Mouse (Mus musculus): Measurements from ENCODE around the gene A130010J15Rik. TPM values are rescaled to one million over a fixed set of nuclear protein-coding genes. Genes with fewer than 3 reads are reported as not detected.

The A130010J15Rik gene
- polyA plus RNA-seq, 1 experiment from 2014 or later: 16.2 TPM

GRCm38 (mm10) chr1:193131311-193131948 is 36.4 kb upstream of the A130010J15Rik start:
- H3K9ac ChIP-seq (ENCODE audit: low read depth, low read length): no peak overlapping the region
- DNase-seq (ENCODE audit: low spot score): no peak
- H3K36me3 ChIP-seq (ENCODE audit: control insufficient read depth, insufficient read depth, low read length): no peaks in the 10 kb centered on the region
- no peaks in the 10 kb centered on the region for H3K27me3 ChIP-seq (ENCODE audit: control insufficient read depth, insufficient read depth, low read length)
- H3K4me1 ChIP-seq (replicated peaks; ENCODE audit: control insufficient read depth, insufficient read depth, low read length): no peaks in the 10 kb centered on the region; the same call in 1 of the 2 replicates
- no peak overlapping the region for H3K4me2 ChIP-seq (replicated peaks; ENCODE audit: low read depth, low read length)
- no peaks in the 10 kb centered on the region for H3K9me3 ChIP-seq (ENCODE audit: control insufficient read depth, low read length)
- H3K27ac ChIP-seq (ENCODE audit: low read depth, low read length): no peak overlapping the region
- no peak overlapping the region for H3K4me3 ChIP-seq (ENCODE audit: low read depth, low read length)
- WGBS: 83% methylated on average over 6 of the region's 6 CpGs
- no peak for ATAC-seq (ENCODE audit: low FRiP score)

- no peak for ATAC-seq (ENCODE audit: low FRiP score)
- H3K27ac ChIP-seq (ENCODE audit: low read depth, low read length): no peak overlapping the region
- H3K9me3 ChIP-seq (ENCODE audit: control insufficient read depth, low read length): no peaks in the 10 kb centered on the region
- no peak for DNase-seq (ENCODE audit: low spot score)
- H3K36me3 ChIP-seq (ENCODE audit: control insufficient read depth, insufficient read depth, low read length): no peaks in the 10 kb centered on the region
- no peak overlapping the region for H3K4me2 ChIP-seq (replicated peaks; ENCODE audit: low read depth, low read length)
- no peak overlapping the region for H3K9ac ChIP-seq (ENCODE audit: low read depth, low read length)
- H3K27me3 ChIP-seq (ENCODE audit: control insufficient read depth, insufficient read depth, low read length): no peaks in the 10 kb centered on the region
- no peak overlapping the region for H3K4me3 ChIP-seq (ENCODE audit: low read depth, low read length)
- H3K4me1 ChIP-seq (replicated peaks; ENCODE audit: control insufficient read depth, insufficient read depth, low read length): no peaks in the 10 kb centered on the region; the same call in 1 of the 2 replicates
Measured at GRCm38 (mm10) chr1:193132385-193132784, 35.5 kb upstream of the A130010J15Rik start.

- H3K36me3 ChIP-seq (ENCODE audit: control insufficient read depth, insufficient read depth, low read length): no peaks in the 10 kb centered on the region
- no peak for ATAC-seq (ENCODE audit: low FRiP score)
- H3K27me3 ChIP-seq (ENCODE audit: control insufficient read depth, insufficient read depth, low read length): no peaks in the 10 kb centered on the region
- H3K27ac ChIP-seq (ENCODE audit: low read depth, low read length): no peak overlapping the region
- H3K4me1 ChIP-seq (replicated peaks; ENCODE audit: control insufficient read depth, insufficient read depth, low read length): no peaks in the 10 kb centered on the region; the same call in 1 of the 2 replicates
- no peak overlapping the region for H3K4me3 ChIP-seq (ENCODE audit: low read depth, low read length)
- H3K4me2 ChIP-seq (replicated peaks; ENCODE audit: low read depth, low read length): no peak overlapping the region
- WGBS: 85% methylated on average over 1 of the region's 1 CpGs
- H3K9ac ChIP-seq (ENCODE audit: low read depth, low read length): no peak overlapping the region
- H3K9me3 ChIP-seq (ENCODE audit: control insufficient read depth, low read length): no peaks in the 10 kb centered on the region
- DNase-seq (ENCODE audit: low spot score): no peak
Measured at GRCm38 (mm10) chr1:193133726-193134125, 34.1 kb upstream of the A130010J15Rik start.

GRCm38 (mm10) chr1:193138087-193138486 is 29.8 kb upstream of the A130010J15Rik start:
- Histone ChIP-seq H3K27ac (ENCODE audit: low read depth, low read length) (no peak overlapping the region), H3K36me3 (ENCODE audit: control insufficient read depth, insufficient read depth, low read length) (no peaks in the 10 kb centered on the region), H3K4me3 (ENCODE audit: low read depth, low read length) (no peak overlapping the region), H3K9ac (ENCODE audit: low read depth, low read length) (no peak overlapping the region), H3K27me3 (ENCODE audit: control insufficient read depth, insufficient read depth, low read length) (no peaks in the 10 kb centered on the region), H3K4me1 (replicated peaks; ENCODE audit: control insufficient read depth, insufficient read depth, low read length) (no peaks in the 10 kb centered on the region), H3K4me2 (replicated peaks; ENCODE audit: low read depth, low read length) (no peak overlapping the region), H3K9me3 (ENCODE audit: control insufficient read depth, low read length) (no peaks in the 10 kb centered on the region)
- ATAC-seq (ENCODE audit: low FRiP score): no peak
- 49% methylated on average over 7 of the region's 7 CpGs for WGBS
- DNase-seq (ENCODE audit: low spot score): no peak

- ATAC-seq (ENCODE audit: low FRiP score) (no peak), DNase-seq (ENCODE audit: low spot score) (no peak)
- WGBS: 55% methylated on average over 3 of the region's 3 CpGs
- Histone ChIP-seq H3K36me3 (ENCODE audit: control insufficient read depth, insufficient read depth, low read length) (no peaks in the 10 kb centered on the region), H3K4me1 (replicated peaks; ENCODE audit: control insufficient read depth, insufficient read depth, low read length) (no peaks in the 10 kb centered on the region), H3K9me3 (ENCODE audit: control insufficient read depth, low read length) (no peaks in the 10 kb centered on the region), H3K4me3 (ENCODE audit: low read depth, low read length) (no peak overlapping the region), H3K27me3 (ENCODE audit: control insufficient read depth, insufficient read depth, low read length) (no peaks in the 10 kb centered on the region), H3K27ac (ENCODE audit: low read depth, low read length) (no peak overlapping the region), H3K4me2 (replicated peaks; ENCODE audit: low read depth, low read length) (no peak overlapping the region), H3K9ac (ENCODE audit: low read depth, low read length) (no peak overlapping the region)
Measured at GRCm38 (mm10) chr1:193138669-193139068, 29.2 kb upstream of the A130010J15Rik start.

GRCm38 (mm10) chr1:193141118-193141517 is 26.7 kb upstream of the A130010J15Rik start:
- no peaks in the 10 kb centered on the region for H3K36me3 ChIP-seq (ENCODE audit: control insufficient read depth, insufficient read depth, low read length)
- no peak overlapping the region for H3K9ac ChIP-seq (ENCODE audit: low read depth, low read length)
- H3K4me1 ChIP-seq (replicated peaks; ENCODE audit: control insufficient read depth, insufficient read depth, low read length): no peaks in the 10 kb centered on the region
- no peak for ATAC-seq (ENCODE audit: low FRiP score)
- no peak for DNase-seq (ENCODE audit: low spot score)
- 77% methylated on average over 7 of the region's 7 CpGs for WGBS
- no peak overlapping the region for H3K4me3 ChIP-seq (ENCODE audit: low read depth, low read length)
- H3K27ac ChIP-seq (ENCODE audit: low read depth, low read length): no peak overlapping the region
- no peaks in the 10 kb centered on the region for H3K9me3 ChIP-seq (ENCODE audit: control insufficient read depth, low read length)
- no peak overlapping the region for H3K4me2 ChIP-seq (replicated peaks; ENCODE audit: low read depth, low read length)
- H3K27me3 ChIP-seq (ENCODE audit: control insufficient read depth, insufficient read depth, low read length): no peaks in the 10 kb centered on the region

GRCm38 (mm10) chr1:193142517-193143062 is 25.3 kb upstream of the A130010J15Rik start:
- no peak overlapping the region for H3K9ac ChIP-seq (ENCODE audit: low read depth, low read length)
- WGBS: 90% methylated on average over 8 of the region's 8 CpGs
- H3K4me2 ChIP-seq (replicated peaks; ENCODE audit: low read depth, low read length): no peak overlapping the region
- no peak for ATAC-seq (ENCODE audit: low FRiP score)
- no peaks in the 10 kb centered on the region for H3K4me1 ChIP-seq (replicated peaks; ENCODE audit: control insufficient read depth, insufficient read depth, low read length)
- H3K27me3 ChIP-seq (ENCODE audit: control insufficient read depth, insufficient read depth, low read length): no peaks in the 10 kb centered on the region
- H3K4me3 ChIP-seq (ENCODE audit: low read depth, low read length): no peak overlapping the region
- H3K27ac ChIP-seq (ENCODE audit: low read depth, low read length): no peak overlapping the region
- no peak for DNase-seq (ENCODE audit: low spot score)
- H3K36me3 ChIP-seq (ENCODE audit: control insufficient read depth, insufficient read depth, low read length): no peaks in the 10 kb centered on the region
- no peaks in the 10 kb centered on the region for H3K9me3 ChIP-seq (ENCODE audit: control insufficient read depth, low read length)

- DNase-seq (ENCODE audit: low spot score) (no peak), ATAC-seq (ENCODE audit: low FRiP score) (no peak)
- H3K36me3 ChIP-seq (ENCODE audit: control insufficient read depth, insufficient read depth, low read length): no peaks in the 10 kb centered on the region
- no peak overlapping the region for H3K4me2 ChIP-seq (replicated peaks; ENCODE audit: low read depth, low read length)
- no peak overlapping the region for H3K9ac ChIP-seq (ENCODE audit: low read depth, low read length)
- H3K27me3 ChIP-seq (ENCODE audit: control insufficient read depth, insufficient read depth, low read length): no peaks in the 10 kb centered on the region
- H3K4me3 ChIP-seq (ENCODE audit: low read depth, low read length): no peak overlapping the region
- no peak overlapping the region for H3K27ac ChIP-seq (ENCODE audit: low read depth, low read length)
- no peaks in the 10 kb centered on the region for H3K4me1 ChIP-seq (replicated peaks; ENCODE audit: control insufficient read depth, insufficient read depth, low read length)
- no peaks in the 10 kb centered on the region for H3K9me3 ChIP-seq (ENCODE audit: control insufficient read depth, low read length)
- WGBS: 88% methylated on average over 6 of the region's 6 CpGs
Measured at GRCm38 (mm10) chr1:193144516-193144915, 23.3 kb upstream of the A130010J15Rik start.

- H3K9me3 ChIP-seq (ENCODE audit: control insufficient read depth, low read length): no peaks in the 10 kb centered on the region
Measured at GRCm38 (mm10) chr1:193145101-193145500, 22.7 kb upstream of the A130010J15Rik start.

More at GRCm38 (mm10) chr1:193145101-193145500, 22.7 kb upstream of the A130010J15Rik start:
- Histone ChIP-seq H3K4me2 (replicated peaks; ENCODE audit: low read depth, low read length) (no peak overlapping the region), H3K9ac (ENCODE audit: low read depth, low read length) (no peak overlapping the region), H3K36me3 (ENCODE audit: control insufficient read depth, insufficient read depth, low read length) (no peaks in the 10 kb centered on the region), H3K27me3 (ENCODE audit: control insufficient read depth, insufficient read depth, low read length) (no peaks in the 10 kb centered on the region), H3K4me3 (ENCODE audit: low read depth, low read length) (no peak overlapping the region), H3K27ac (ENCODE audit: low read depth, low read length) (no peak overlapping the region), H3K4me1 (replicated peaks; ENCODE audit: control insufficient read depth, insufficient read depth, low read length) (no peaks in the 10 kb centered on the region)
- no peak for DNase-seq (ENCODE audit: low spot score)
- ATAC-seq (ENCODE audit: low FRiP score): no peak
- WGBS: 81% methylated on average over 4 of the region's 4 CpGs

Measured in hindbrain, embryonic 11.5 days (tissue).